Comparison of ENCODE assay signal across 25 mouse cellular contexts in genomic region chr1:191642903-191643302, GRCm38 (mm10).
DNase-seq lines count a peak whose midpoint lies in the region; ATAC-seq lines count a peak whose summit lies in the region.
"Had no signal": no experiment of that assay in that cellular context is flagged by ENCODE, and none has a peak within 500 bp of the region (broad histone marks: within the 10 kb centered on the region; RNA-seq: fewer than 3 reads in every experiment).

No protein-coding gene starts in this region.

- no peak for DNase-seq in heart, adult 9 months (ENCODE audit: low spot score in 2 of 2)
- DNase-seq in B cell, adult 2 months: peak; percentile 26 to 32
- DNase-seq in splenic B cell, adult 2 months (ENCODE audit: low read depth, low spot score): peak; percentile 6
- no peak for DNase-seq in spleen, postnatal 36 days (ENCODE audit: low spot score in 2 of 2)
- DNase-seq: adrenal gland, adult 8-10 months; adrenal gland, postnatal 14 days; adrenal gland, postnatal 36 days; cerebellum, adult 11-12 months; cerebellum, adult 2 months; cerebellum, adult 9-10 months; cerebellum, postnatal 10 days; cerebellum, postnatal 25 days had no signal

- H3K4me3 ChIP-seq in heart, embryonic 13.5 days: no peak overlapping the region
- no peak overlapping the region for H3K4me3 ChIP-seq in neural tube, embryonic 15.5 days (replicated peaks)
- H3K4me3 ChIP-seq: embryonic facial prominence, embryonic 10.5 days; embryonic facial prominence, embryonic 12.5 days; erythroblast, embryonic 14.5 days; forebrain, embryonic 10.5 days; forebrain, embryonic 12.5 days had no signal

- H3K27ac ChIP-seq in heart, embryonic 13.5 days (replicated peaks): no peak overlapping the region
- no peak overlapping the region for H3K27ac ChIP-seq in neural tube, embryonic 15.5 days (replicated peaks)
- H3K27ac ChIP-seq: embryonic facial prominence, embryonic 10.5 days; embryonic facial prominence, embryonic 12.5 days; forebrain, embryonic 10.5 days; forebrain, embryonic 12.5 days had no signal

- 44% methylated on average over 4 of the region's 4 CpGs for WGBS in heart, embryonic 13.5 days
- 66% methylated on average over 4 of the region's 4 CpGs for WGBS in neural tube, embryonic 15.5 days

- peak overlapping the region; percentile 10; the same call in 1 of the 2 replicates for H3K9ac ChIP-seq in heart, embryonic 13.5 days
- no peak overlapping the region for H3K9ac ChIP-seq in neural tube, embryonic 15.5 days (replicated peaks)
- H3K9ac ChIP-seq: embryonic facial prominence, embryonic 12.5 days; forebrain, embryonic 12.5 days had no signal

- no peak for ATAC-seq in heart, embryonic 13.5 days (ENCODE audit: extremely low read depth, insufficient number of reproducible peaks, low FRiP score, low TSS enrichment)
- ATAC-seq in granulocyte monocyte progenitor cell, adult 5-6 weeks (replicated peaks; ENCODE audit: poor library complexity, severe bottlenecking): peak; percentile 60
- ATAC-seq in neural tube, embryonic 15.5 days (ENCODE audit: low FRiP score): no peak
- ATAC-seq: activated CD4-positive, CD25-positive, alpha-beta regulatory T cell, adult 4 months; forebrain, embryonic 14.5 days; forebrain, embryonic 16.5 days; Patski had no signal

- H3K4me1 ChIP-seq in heart, embryonic 13.5 days: peaks cover 44% of the 10 kb centered on the region
- H3K4me1 ChIP-seq in neural tube, embryonic 15.5 days: peaks cover 10% of the 10 kb centered on the region
- H3K4me1 ChIP-seq: embryonic facial prominence, embryonic 12.5 days had no signal

- H3K27me3 ChIP-seq in heart, embryonic 13.5 days (replicated peaks): no peaks in the 10 kb centered on the region
- H3K27me3 ChIP-seq in splenic B cell, adult 2 months (ENCODE audit: control insufficient read depth, insufficient read depth, low read length, poor library complexity, severe bottlenecking): no peaks in the 10 kb centered on the region
- no peaks in the 10 kb centered on the region for H3K27me3 ChIP-seq in neural tube, embryonic 15.5 days (replicated peaks)
- H3K27me3 ChIP-seq: embryonic facial prominence, embryonic 12.5 days; forebrain, embryonic 12.5 days; Patski had no signal

- no peak overlapping the region for H3K4me2 ChIP-seq in heart, embryonic 13.5 days
- no peak overlapping the region for H3K4me2 ChIP-seq in neural tube, embryonic 15.5 days
- H3K4me2 ChIP-seq: embryonic facial prominence, embryonic 12.5 days; forebrain, embryonic 12.5 days had no signal

- H3K36me3 ChIP-seq in heart, embryonic 13.5 days: no peaks in the 10 kb centered on the region
- no peaks in the 10 kb centered on the region for H3K36me3 ChIP-seq in splenic B cell, adult 2 months (ENCODE audit: control insufficient read depth, insufficient read depth, low read length, poor library complexity, severe bottlenecking)
- H3K36me3 ChIP-seq in neural tube, embryonic 15.5 days: no peaks in the 10 kb centered on the region
- H3K36me3 ChIP-seq: embryonic facial prominence, embryonic 10.5 days; embryonic facial prominence, embryonic 12.5 days; forebrain, embryonic 10.5 days; forebrain, embryonic 12.5 days; G1E had no signal

- no peaks in the 10 kb centered on the region for H3K9me3 ChIP-seq in heart, embryonic 13.5 days
- H3K9me3 ChIP-seq in neural tube, embryonic 15.5 days (replicated peaks): no peaks in the 10 kb centered on the region
- H3K9me3 ChIP-seq: embryonic facial prominence, embryonic 10.5 days; embryonic facial prominence, embryonic 12.5 days; forebrain, embryonic 10.5 days; forebrain, embryonic 12.5 days; G1E had no signal

Comparison
In these comparisons a context has a peak if more than half of its experiments do, and no peak if none do; other contexts are left out.
1. DNase-seq: peak in B cell, adult 2 months (2 of 2) and splenic B cell, adult 2 months (single experiment); none in heart, adult 9 months (0 of 2) and spleen, postnatal 36 days (0 of 2).